Mouse (Mus musculus) kidney, postnatal 0 days (tissue): ENCODE results near the gene Axin1. TPM values are rescaled to one million over a fixed set of nuclear protein-coding genes. Genes with fewer than 3 reads are reported as not detected.

Source experiments
- ATAC-seq: fragments of 200-750 bp; cut with Nextera tagmentation; replicated peaks from 2 replicates; pipeline ENCODE4 v1.8.0; 2017; ENCODE audit warnings: low read depth, moderate number of reproducible peaks, moderate TSS enrichment, moderate library complexity; ENCODE audit not compliant: low FRiP score
- DNase-seq: peaks from one replicate; pipeline ENCODE4 v3.0.0-alpha.2; 2016; ENCODE audit warnings: low spot score
- H3K27ac ChIP-seq: fragments of 300-500 bp; sonication (generic); 2 replicates; pipeline ENCODE4 v1.5.1; 2014; ENCODE audit warnings: mild to moderate bottlenecking
- H3K27me3 ChIP-seq: fragments of 300-500 bp; sonication (generic); 2 replicates; pipeline ENCODE4 v1.6.1; 2014; ENCODE audit warnings: low read length, mixed read lengths; ENCODE audit not compliant: insufficient read depth
- H3K36me3 ChIP-seq: fragments of 300-500 bp; sonication (generic); 2 replicates; pipeline ENCODE4 v1.6.1; 2014; ENCODE audit warnings: low read length, mixed read lengths; ENCODE audit not compliant: insufficient read depth
- H3K4me1 ChIP-seq: fragments of 300-500 bp; sonication (generic); replicated peaks from 2 replicates; pipeline ENCODE4 v1.6.1; 2014; ENCODE audit warnings: antibody characterized with exemption, low read length, mixed read lengths; ENCODE audit not compliant: insufficient read depth
- H3K4me2 ChIP-seq: fragments of 300-500 bp; sonication (generic); 2 replicates; pipeline ENCODE4 v1.6.1; 2014; ENCODE audit warnings: mild to moderate bottlenecking, low read length, moderate library complexity, mixed read lengths
- H3K4me3 ChIP-seq: fragments of 300-500 bp; sonication (generic); replicated peaks from 2 replicates; pipeline ENCODE4 v1.5.1; 2014; ENCODE audit warnings: low read depth, low read length
- H3K9ac ChIP-seq: fragments of 300-500 bp; sonication (generic); 2 replicates; pipeline ENCODE4 v1.6.1; 2014; ENCODE audit warnings: low read depth, low read length
- H3K9me3 ChIP-seq: fragments of 300-500 bp; sonication (generic); replicated peaks from 2 replicates; pipeline ENCODE4 v1.6.1; 2016; ENCODE audit warnings: low read length, inconsistent platforms, mixed read lengths
- CTCF ChIP-seq: IDR thresholded peaks from 2 replicates; pipeline ENCODE4 v1.5.1; 2016; ENCODE audit warnings: antibody characterized with exemption, low read depth, mild to moderate bottlenecking, moderate library complexity
- WGBS: fragments of 180-500 bp; shearing (Covaris S2); extraction: QIAGEN DNeasy Blood & Tissue Kit; methylation state at CpG from one replicate; pipeline ENCODE4 v1.1.7; 2014; 5-methylcytosine and 5-hydroxymethylcytosine counted together
- polyA plus RNA-seq: library from polyadenylated mRNA; unstranded; fragments of >200 nt; fragmentation: Nextera tagmentation; extraction: Ambion mirVana; gene quantifications from 2 replicates; pipeline ENCODE4 v1.2.1, GENCODE M21; 2015

Axin1 gene
- polyA plus RNA-seq, 1 experiment from 2014 or later: 19.4 TPM

DNA sequence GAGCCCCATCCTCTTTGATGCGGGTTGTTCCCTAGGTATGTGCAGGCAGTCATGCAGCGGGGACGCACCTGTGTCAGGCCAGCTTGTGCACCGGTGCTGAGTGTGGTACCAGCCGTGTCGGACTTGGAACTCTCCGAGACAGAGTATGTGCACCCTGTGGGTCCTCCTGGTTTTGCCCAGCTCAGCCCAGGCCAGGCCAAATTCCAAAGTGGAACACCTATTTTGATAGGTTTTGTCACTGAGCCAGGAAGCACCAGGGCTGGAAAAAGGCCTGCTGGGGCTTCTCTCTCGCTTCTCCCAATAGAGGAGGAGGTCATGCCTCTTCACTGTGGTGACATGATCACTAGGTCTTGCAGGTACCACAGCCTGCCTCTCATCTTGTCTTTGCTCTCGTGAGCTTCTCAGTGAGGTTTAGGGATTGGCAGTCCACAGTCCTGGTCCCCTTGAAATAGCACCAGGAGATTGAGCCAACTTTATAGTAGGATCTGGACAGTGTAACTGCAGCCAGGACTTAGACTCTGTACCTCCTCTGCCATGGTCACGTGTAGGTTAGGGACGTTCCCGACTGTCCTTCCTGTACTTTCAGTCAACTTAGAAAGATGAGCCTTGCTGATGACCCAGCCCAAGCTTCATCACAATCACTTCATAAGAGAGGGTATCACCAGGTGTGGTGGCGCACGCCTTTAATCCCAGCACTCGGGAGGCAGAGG, 54.1 kb downstream of the Axin1 start:
- H3K36me3 ChIP-seq: peaks cover 75% of the 10 kb centered on the region
- TF ChIP-seq CTCF: no peak
- ATAC-seq: no peak
- WGBS: 95% methylated on average over 15 of the region's 15 CpGs
- no peaks in the 10 kb centered on the region for H3K9me3 ChIP-seq
- H3K4me1 ChIP-seq: no peaks in the 10 kb centered on the region
- no peak overlapping the region for H3K27ac ChIP-seq
- no peak overlapping the region for H3K4me2 ChIP-seq
- H3K27me3 ChIP-seq: no peaks in the 10 kb centered on the region
- no peak overlapping the region for H3K9ac ChIP-seq
- no peak for DNase-seq
- H3K4me3 ChIP-seq: no peak overlapping the region

DNA sequence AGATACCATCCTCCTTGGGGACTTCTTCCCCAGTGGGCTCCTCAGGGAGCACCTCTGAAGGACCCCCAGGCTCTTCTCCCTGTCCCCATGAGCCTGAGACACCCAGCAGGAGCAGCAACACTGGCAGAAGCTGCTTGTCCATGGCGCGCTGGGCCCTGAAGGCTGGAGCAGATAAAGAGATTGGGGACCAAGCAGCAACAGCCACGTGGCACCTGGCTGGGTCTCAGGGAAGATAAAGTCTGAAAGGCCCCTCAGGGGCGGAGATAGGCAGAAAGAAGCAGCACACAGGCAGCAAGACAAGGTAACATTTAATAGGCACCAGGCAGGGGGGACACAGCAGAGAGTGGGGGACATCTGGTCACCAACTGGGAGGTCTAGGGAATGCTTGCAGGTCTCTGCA, 60.4 kb downstream of the Axin1 start, which contains the start of gene Pdia2:
Gene Pdia2 (minus strand): TSS at position 196 of the 400 bp plus-strand sequence.
- Histone ChIP-seq H3K4me1 (peaks cover 4% of the 10 kb centered on the region; the same call in 1 of the 2 replicates), H3K9me3 (no peaks in the 10 kb centered on the region), H3K4me2 (no peak within 1 kb of the TSS), H3K4me3 (no peak within 1 kb of the TSS), H3K9ac (no peak within 1 kb of the TSS), H3K36me3 (peaks cover 21% of the 10 kb centered on the region), H3K27ac (no peak within 1 kb of the TSS), H3K27me3 (peaks cover 12% of the 10 kb centered on the region; the same call in 1 of the 2 replicates)
- DNase-seq (no peak), ATAC-seq (no peak)
- 81% methylated on average over 4 of the region's 4 CpGs for WGBS
- no peak for TF ChIP-seq CTCF

DNA sequence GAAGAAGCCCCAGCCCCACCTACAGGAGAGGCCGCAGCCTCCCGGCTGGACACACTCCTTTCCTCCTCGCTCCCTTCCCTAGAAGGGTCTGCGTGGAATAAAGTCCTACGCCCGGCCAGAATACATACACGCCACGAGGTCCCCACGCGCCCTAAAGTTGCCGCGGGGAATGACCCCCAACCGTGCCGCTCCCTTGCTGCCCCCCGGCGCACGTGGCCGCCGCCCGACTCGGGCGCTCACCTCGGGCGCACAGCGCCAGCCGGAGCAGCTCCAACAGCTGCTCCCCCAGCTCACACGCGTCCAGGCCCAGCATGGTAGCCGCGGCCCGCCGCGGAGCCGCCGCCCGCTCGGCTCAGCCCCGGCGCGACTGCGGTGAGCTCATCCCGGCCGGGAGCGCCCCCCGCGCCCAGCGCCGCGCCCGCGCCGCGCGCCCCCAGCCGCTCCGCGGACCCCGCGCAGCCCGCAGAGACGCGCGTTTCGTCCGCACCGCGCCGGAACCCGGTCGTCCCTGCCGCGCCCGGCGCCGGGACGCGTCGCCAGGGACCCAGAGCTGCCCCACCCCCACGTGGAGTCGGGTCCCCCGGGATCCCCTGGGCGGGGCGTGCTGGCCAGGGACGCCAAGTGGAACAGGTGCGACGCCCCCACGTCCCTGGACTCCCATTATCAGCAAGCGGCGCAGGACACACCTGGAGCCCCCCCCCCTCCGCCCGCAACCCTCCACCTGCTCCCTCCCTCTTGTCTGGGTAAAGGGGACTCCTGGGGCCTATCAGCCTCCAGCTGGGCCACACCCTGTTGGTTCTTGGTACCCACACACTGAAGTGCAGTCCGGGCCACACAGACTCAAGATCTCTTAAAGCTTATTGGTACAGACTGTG, 62.6 kb downstream of the Axin1 start:
- H3K27ac ChIP-seq: 0 out of 2 replicates have a peak overlapping the region, but pooled peaks have one; percentile 4
- under 1% methylated on average over 91 of the region's 92 CpGs for WGBS
- H3K9ac ChIP-seq: peak overlapping the region; percentile 65
- peak overlapping the region; percentile 45 for H3K4me3 ChIP-seq
- peak; percentile 42; the same call in 1 of the 2 replicates for ATAC-seq
- 0 out of 2 replicates have a peak, but pooled peaks cover 4% of the 10 kb centered on the region for H3K36me3 ChIP-seq
- H3K4me2 ChIP-seq: peak overlapping the region; percentile 98
- peaks cover 12% of the 10 kb centered on the region; the same call in 1 of the 2 replicates for H3K27me3 ChIP-seq
- H3K9me3 ChIP-seq: no peaks in the 10 kb centered on the region
- H3K4me1 ChIP-seq: peaks cover 4% of the 10 kb centered on the region; the same call in 1 of the 2 replicates
- no peak for TF ChIP-seq CTCF
- no peak for DNase-seq

- peaks cover 4% of the 10 kb centered on the region; the same call in 1 of the 2 replicates for H3K4me1 ChIP-seq
- DNase-seq (no peak), ATAC-seq (no peak)
- no peak overlapping the region for H3K9ac ChIP-seq
- H3K27me3 ChIP-seq: peaks cover 12% of the 10 kb centered on the region; the same call in 1 of the 2 replicates
- H3K4me2 ChIP-seq: no peak overlapping the region
- no peak overlapping the region for H3K27ac ChIP-seq
- no peak overlapping the region for H3K4me3 ChIP-seq
- H3K9me3 ChIP-seq: no peaks in the 10 kb centered on the region
- TF ChIP-seq CTCF: no peak
- no peaks in the 10 kb centered on the region for H3K36me3 ChIP-seq
Measured at GRCm38 (mm10) chr17:26201998-26202397, 63.5 kb downstream of the Axin1 start.

GRCm38 (mm10) chr17:26202737-26203136, 64.2 kb downstream of the Axin1 start, which contains the start of gene Rgs11:
Gene Rgs11, plus strand, starts transcription at chr17:26202951.
- DNase-seq (no peak), ATAC-seq (no peak)
- Histone ChIP-seq H3K9ac (peak within 1 kb of the TSS; percentile 37; the same call in 1 of the 2 replicates), H3K36me3 (no peaks in the 10 kb centered on the region), H3K4me3 (peak within 1 kb of the TSS; percentile 49), H3K27me3 (peaks cover 12% of the 10 kb centered on the region; the same call in 1 of the 2 replicates), H3K27ac (no peak within 1 kb of the TSS), H3K9me3 (no peaks in the 10 kb centered on the region), H3K4me1 (peaks cover 4% of the 10 kb centered on the region; the same call in 1 of the 2 replicates), H3K4me2 (peak within 1 kb of the TSS; percentile 87)
- WGBS: 4% methylated on average over 22 of the region's 22 CpGs
- no peak for TF ChIP-seq CTCF

DNA sequence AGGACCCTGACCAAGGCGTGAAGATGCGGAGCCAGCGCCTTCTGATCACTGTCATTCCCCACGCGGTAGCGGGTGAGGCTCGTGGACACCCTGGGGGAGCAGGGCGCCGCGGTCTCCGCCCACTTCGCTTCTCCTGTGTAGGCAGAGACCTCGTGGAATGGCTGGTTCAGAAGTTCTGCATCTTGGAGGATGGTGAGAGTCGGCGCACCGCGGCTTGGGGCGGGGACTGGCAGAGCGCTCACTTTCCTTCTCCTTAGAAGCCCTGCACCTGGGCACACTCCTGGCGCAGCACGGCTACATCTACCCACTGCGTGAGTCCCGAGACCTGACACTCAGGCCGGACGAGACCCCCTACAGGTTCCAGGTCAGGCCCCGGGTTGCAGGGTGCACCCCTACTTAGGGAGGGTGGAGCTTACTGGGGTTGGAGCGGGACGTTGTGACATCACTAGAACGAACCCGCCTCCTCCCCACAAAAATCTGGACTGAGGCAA, 64.9 kb downstream of the Axin1 start:
- no peaks in the 10 kb centered on the region for H3K36me3 ChIP-seq
- no peaks in the 10 kb centered on the region for H3K9me3 ChIP-seq
- peak overlapping the region; percentile 37; the same call in 1 of the 2 replicates for H3K9ac ChIP-seq
- peaks cover 4% of the 10 kb centered on the region; the same call in 1 of the 2 replicates for H3K4me1 ChIP-seq
- peak overlapping the region; percentile 49 for H3K4me3 ChIP-seq
- TF ChIP-seq CTCF: no peak
- peak overlapping the region; percentile 87 for H3K4me2 ChIP-seq
- peaks cover 12% of the 10 kb centered on the region; the same call in 1 of the 2 replicates for H3K27me3 ChIP-seq
- WGBS: 2% methylated on average over 30 of the region's 30 CpGs
- DNase-seq: no peak
- no peak for ATAC-seq
- H3K27ac ChIP-seq: no peak overlapping the region
